Mouse (Mus musculus) midbrain, embryonic 14.5 days (tissue): ENCODE data around the gene Atp6v0d1. TPM values are rescaled to one million over a fixed set of nuclear protein-coding genes. Genes with fewer than 3 reads are reported as not detected.
A peak's percentile ranks its signal among the peaks of the same experiment; 100 is the strongest.

ENCODE experiments used
- ATAC-seq: fragments of 200-750 bp; cut with Nextera tagmentation; 2 replicates; pipeline ENCODE4 v1.8.0; 2017; ENCODE audit warnings: moderate number of reproducible peaks, moderate library complexity; ENCODE audit not compliant: low FRiP score, low TSS enrichment
- DNase-seq: peaks from one replicate; pipeline ENCODE4 v3.0.0-alpha.2; 2015
- H3K27ac ChIP-seq: fragments of 300-500 bp; sonication (generic); replicated peaks from 2 replicates; pipeline ENCODE4 v1.5.1; 2014; ENCODE audit warnings: mild to moderate bottlenecking, low read depth, low read length, moderate library complexity
- H3K27me3 ChIP-seq: fragments of 300-500 bp; sonication (generic); 2 replicates; pipeline ENCODE4 v1.6.1; 2014; ENCODE audit warnings: low read length, control low read depth, mixed read lengths; ENCODE audit not compliant: control insufficient read depth, insufficient read depth
- H3K36me3 ChIP-seq: fragments of 300-500 bp; sonication (generic); 2 replicates; pipeline ENCODE4 v1.6.1; 2014; ENCODE audit warnings: low read length, control low read depth; ENCODE audit not compliant: control insufficient read depth, insufficient read depth
- H3K4me1 ChIP-seq: fragments of 300-500 bp; sonication (generic); 2 replicates; pipeline ENCODE4 v1.6.1; 2014; ENCODE audit warnings: mild to moderate bottlenecking, antibody characterized with exemption, low read length, control low read depth; ENCODE audit not compliant: control insufficient read depth, insufficient read depth
- H3K4me2 ChIP-seq: fragments of 300-500 bp; sonication (generic); 2 replicates; pipeline ENCODE4 v1.6.1; 2014; ENCODE audit warnings: mild to moderate bottlenecking, low read length, moderate library complexity
- H3K4me3 ChIP-seq: fragments of 300-500 bp; sonication (generic); replicated peaks from 2 replicates; pipeline ENCODE4 v1.5.1; 2014; ENCODE audit warnings: low read depth, low read length
- H3K9ac ChIP-seq: fragments of 300-500 bp; sonication (generic); replicated peaks from 2 replicates; pipeline ENCODE4 v1.6.1; 2014; ENCODE audit warnings: mild to moderate bottlenecking, low read length, moderate library complexity
- H3K9me3 ChIP-seq: fragments of 300-500 bp; sonication (generic); 2 replicates; pipeline ENCODE4 v1.6.1; 2016; ENCODE audit warnings: low read length, control low read depth, mixed read lengths; ENCODE audit not compliant: control insufficient read depth
- WGBS: fragments of 180-500 bp; shearing (Covaris S2); extraction: QIAGEN DNeasy Blood & Tissue Kit; methylation state at CpG from one replicate; pipeline ENCODE4 v1.1.7; 2014; 5-methylcytosine and 5-hydroxymethylcytosine counted together
- polyA plus RNA-seq: library from polyadenylated mRNA; unstranded; fragments of >200 nt; fragmentation: Nextera tagmentation; extraction: Ambion mirVana; gene quantifications from 2 replicates; pipeline ENCODE4 v1.2.1, GENCODE M21; 2014

Atp6v0d1 gene
- polyA plus RNA-seq, 1 experiment from 2014 or later, result 227 TPM

- Histone ChIP-seq H3K4me2 (no peak overlapping the region), H3K4me3 (no peak overlapping the region), H3K9ac (no peak overlapping the region), H3K4me1 (no peaks in the 10 kb centered on the region), H3K36me3 (no peaks in the 10 kb centered on the region), H3K27ac (no peak overlapping the region), H3K9me3 (no peaks in the 10 kb centered on the region), H3K27me3 (no peaks in the 10 kb centered on the region)
- DNase-seq (peak; percentile 39), ATAC-seq (no peak)
- 34% methylated on average over 15 of the region's 15 CpGs for WGBS
Observed at GRCm38 (mm10) chr8:105593859-105594258, 28.0 kb upstream of the Atp6v0d1 start.

- no peak overlapping the region for H3K9ac ChIP-seq
- no peaks in the 10 kb centered on the region for H3K27me3 ChIP-seq
- no peaks in the 10 kb centered on the region for H3K36me3 ChIP-seq
- H3K4me1 ChIP-seq, result no peaks in the 10 kb centered on the region
- no peak overlapping the region for H3K27ac ChIP-seq
- H3K4me3 ChIP-seq, result no peak overlapping the region
- H3K9me3 ChIP-seq, result no peaks in the 10 kb centered on the region
- WGBS, result 80% methylated on average over 2 of the region's 2 CpGs
- H3K4me2 ChIP-seq, result no peak overlapping the region
- no peak for DNase-seq
- ATAC-seq, result no peak
Observed at GRCm38 (mm10) chr8:105592431-105592830, 26.6 kb upstream of the Atp6v0d1 start.

GRCm38 (mm10) chr8:105579719-105580118 lies 13.9 kb upstream of the Atp6v0d1 start:
- Histone ChIP-seq H3K9me3 (no peaks in the 10 kb centered on the region), H3K36me3 (no peaks in the 10 kb centered on the region), H3K9ac (no peak overlapping the region), H3K4me1 (no peaks in the 10 kb centered on the region), H3K4me3 (no peak overlapping the region), H3K4me2 (no peak overlapping the region), H3K27me3 (no peaks in the 10 kb centered on the region), H3K27ac (no peak overlapping the region)
- no peak for ATAC-seq
- DNase-seq, result no peak
- WGBS, result 79% methylated on average over 3 of the region's 3 CpGs

GRCm38 (mm10) chr8:105575538-105575937 lies 9.7 kb upstream of the Atp6v0d1 start:
- no peak for ATAC-seq
- Histone ChIP-seq H3K4me3 (no peak overlapping the region), H3K27me3 (no peaks in the 10 kb centered on the region), H3K4me2 (no peak overlapping the region), H3K9ac (no peak overlapping the region), H3K9me3 (no peaks in the 10 kb centered on the region), H3K27ac (no peak overlapping the region), H3K4me1 (no peaks in the 10 kb centered on the region), H3K36me3 (no peaks in the 10 kb centered on the region)
- WGBS, result 80% methylated on average over 3 of the region's 3 CpGs
- peak; percentile 6 for DNase-seq

GRCm38 (mm10) chr8:105574741-105575140 lies 8.9 kb upstream of the Atp6v0d1 start:
- Histone ChIP-seq H3K27me3 (no peaks in the 10 kb centered on the region), H3K4me2 (no peak overlapping the region), H3K4me3 (no peak overlapping the region), H3K27ac (no peak overlapping the region), H3K9ac (no peak overlapping the region), H3K9me3 (no peaks in the 10 kb centered on the region), H3K36me3 (no peaks in the 10 kb centered on the region), H3K4me1 (no peaks in the 10 kb centered on the region)
- 41% methylated on average over 6 of the region's 6 CpGs for WGBS
- ATAC-seq (no peak), DNase-seq (no peak)

GRCm38 (mm10) chr8:105573427-105573826 lies 7.6 kb upstream of the Atp6v0d1 start:
- Histone ChIP-seq H3K36me3 (no peaks in the 10 kb centered on the region), H3K9ac (no peak overlapping the region), H3K4me1 (no peaks in the 10 kb centered on the region), H3K4me2 (no peak overlapping the region), H3K4me3 (no peak overlapping the region), H3K27me3 (no peaks in the 10 kb centered on the region), H3K27ac (no peak overlapping the region), H3K9me3 (no peaks in the 10 kb centered on the region)
- ATAC-seq, result no peak
- DNase-seq, result peak; percentile 19

- H3K36me3 ChIP-seq, result no peaks in the 10 kb centered on the region
- WGBS, result 95% methylated on average over 9 of the region's 9 CpGs
- H3K4me1 ChIP-seq, result peaks cover 5% of the 10 kb centered on the region; the same call in 1 of the 2 replicates
- H3K9ac ChIP-seq, result no peak overlapping the region
- H3K4me2 ChIP-seq, result no peak overlapping the region
- DNase-seq (no peak), ATAC-seq (no peak)
- no peak overlapping the region for H3K4me3 ChIP-seq
- no peak overlapping the region for H3K27ac ChIP-seq
- H3K27me3 ChIP-seq, result no peaks in the 10 kb centered on the region
- H3K9me3 ChIP-seq, result no peaks in the 10 kb centered on the region
Observed at GRCm38 (mm10) chr8:105571810-105572209, 6.0 kb upstream of the Atp6v0d1 start.

- Histone ChIP-seq H3K27me3 (no peaks in the 10 kb centered on the region), H3K4me2 (peak overlapping the region; percentile 88), H3K4me3 (peak overlapping the region; percentile 94), H3K36me3 (no peaks in the 10 kb centered on the region; the same call in 1 of the 2 replicates), H3K9ac (peak overlapping the region; percentile 41), H3K4me1 (peaks cover 24% of the 10 kb centered on the region), H3K9me3 (no peaks in the 10 kb centered on the region), H3K27ac (no peak overlapping the region)
- 27% methylated on average over 27 of the region's 27 CpGs for WGBS
- ATAC-seq, result peak; percentile 9; the same call in 1 of the 2 replicates
- DNase-seq, result peak; percentile 54
Observed at GRCm38 (mm10) chr8:105566703-105567595, 1.1 kb upstream of the Atp6v0d1 start.

GRCm38 (mm10) chr8:105565401-105565881 lies 406 bp downstream of the Atp6v0d1 start:
- ATAC-seq (peak; percentile 80), DNase-seq (no peak)
- Histone ChIP-seq H3K4me3 (peak overlapping the region; percentile 94), H3K36me3 (peaks cover under 1% of the 10 kb centered on the region; the same call in 1 of the 2 replicates), H3K27ac (peak overlapping the region; percentile 87), H3K9ac (peak overlapping the region; percentile 91), H3K27me3 (no peaks in the 10 kb centered on the region), H3K4me2 (peak overlapping the region; percentile 88), H3K9me3 (no peaks in the 10 kb centered on the region), H3K4me1 (peaks cover 24% of the 10 kb centered on the region)
- WGBS, result under 1% methylated on average over 31 of the region's 31 CpGs
